Mouse (Mus musculus) small intestine, adult 2 months (tissue): ENCODE data around the gene Stk33.

Experiments
- CTCF ChIP-seq: fragments of 200-500 bp; IDR thresholded peaks from 2 replicates; pipeline ENCODE4 v1.5.1; 2012; ENCODE audit warnings: low read depth, mild to moderate bottlenecking, control low read depth, inconsistent platforms, low read length, moderate library complexity, mixed read lengths; ENCODE audit not compliant: insufficient replicate concordance, insufficient read length; ENCODE audit errors: extremely low read depth
- POLR2A ChIP-seq: fragments of 200-500 bp; IDR thresholded peaks from 2 replicates; pipeline ENCODE4 v1.6.1; 2012; ENCODE audit warnings: low read depth, mild to moderate bottlenecking, control low read depth, inconsistent platforms, low read length, moderate library complexity

DNA sequence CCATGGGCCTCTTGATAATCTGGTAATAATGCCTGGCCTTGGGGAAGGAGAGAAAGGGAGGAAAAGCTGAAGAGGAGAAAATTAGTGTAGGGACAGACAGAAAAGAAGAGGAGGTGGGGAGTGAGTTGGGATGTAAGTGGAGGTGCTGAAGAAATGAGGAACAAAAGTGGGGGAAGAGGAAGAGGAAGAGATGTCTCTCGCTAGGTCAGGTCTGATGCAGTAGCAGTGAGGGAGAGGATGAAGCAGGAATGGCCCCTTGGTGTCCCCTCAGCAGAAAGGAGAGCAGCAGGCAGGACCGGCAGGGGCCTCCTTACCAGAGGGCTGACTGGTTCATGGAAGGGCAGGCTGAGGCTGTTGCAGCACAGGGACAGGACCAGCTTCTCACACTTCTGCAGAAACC is 16.9 kb upstream of the Stk33 start:
- no peak for TF ChIP-seq POLR2A
- TF ChIP-seq CTCF, result no peak
